Mouse (Mus musculus) lung, adult 2 months (tissue): ENCODE measurements around the gene Rbbp8nl.

Source experiments
- CTCF ChIP-seq: fragments of 200-500 bp; IDR thresholded peaks from 2 replicates; pipeline ENCODE4 v1.5.1; 2011; ENCODE audit warnings: mild to moderate bottlenecking, low read length, control low read depth; ENCODE audit not compliant: insufficient read depth
- POLR2A ChIP-seq: fragments of 200-500 bp; IDR thresholded peaks from 2 replicates; pipeline ENCODE4 v1.6.1; 2011; ENCODE audit warnings: low read depth, mild to moderate bottlenecking, control low read depth, low read length, borderline replicate concordance; ENCODE audit errors: extremely low read depth

DNA sequence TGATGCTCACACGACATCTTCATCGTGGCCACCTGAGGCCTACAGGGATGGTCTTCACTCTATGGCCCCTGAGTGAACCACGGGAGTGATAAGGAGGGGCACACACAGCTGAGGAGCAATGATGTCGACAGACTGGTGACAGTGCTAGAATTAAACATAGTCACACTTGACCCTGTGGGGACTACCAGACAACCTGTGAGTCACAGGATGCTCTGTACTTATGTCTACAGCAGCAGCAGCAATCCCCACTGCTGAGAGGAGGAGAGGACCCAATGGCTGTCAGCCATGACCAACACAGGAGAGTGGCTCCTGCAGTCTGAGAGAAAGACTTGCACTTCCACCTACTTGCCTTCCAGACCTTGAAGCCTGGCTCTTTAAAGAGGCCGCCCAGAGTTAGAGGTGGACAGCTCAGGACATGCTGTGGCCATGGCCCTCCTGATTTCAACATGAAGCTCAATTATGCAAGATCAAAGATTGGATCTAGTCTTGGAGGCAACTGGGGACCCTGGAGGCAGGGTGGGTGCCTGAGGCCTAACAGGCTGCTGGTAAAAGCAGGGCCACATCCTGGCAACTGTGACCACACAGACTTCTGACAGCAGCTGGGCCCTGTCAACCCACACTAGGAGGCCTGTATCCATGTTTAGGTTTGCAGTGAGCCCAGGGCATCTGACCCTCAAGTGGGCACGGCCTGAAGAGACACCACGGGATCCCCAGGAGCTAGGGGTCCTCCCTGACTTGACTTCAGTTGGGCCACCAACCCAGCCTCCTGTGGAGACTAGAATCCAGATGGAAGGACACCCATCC is 56.4 kb downstream of the Rbbp8nl start:
- no peak for TF ChIP-seq CTCF
- no peak for TF ChIP-seq POLR2A
